Mouse (Mus musculus) common myeloid progenitor, adult 5-6 weeks (primary cell): ENCODE data around the gene Olfr881. TPM values are rescaled to one million over a fixed set of nuclear protein-coding genes. Genes with fewer than 3 reads are reported as not detected.

Source experiments
- ATAC-seq: replicated peaks from 2 replicates; pipeline ENCODE4 v1.8.0; 2016; ENCODE audit warnings: low read depth, mild to moderate bottlenecking, moderate TSS enrichment, inconsistent platforms; ENCODE audit not compliant: poor library complexity, severe bottlenecking
- total RNA-seq: library from RNA; stranded (forward); fragments of 200-1000, 187-1606 nt; gene quantifications from 2 replicates; pipeline ENCODE4 v1.2.3, GENCODE M21; 2017

Gene Olfr881
- total RNA-seq: not detected in 2 replicates

GRCm38 (mm10) chr9:37991525-37991924 lies at the start of gene Olfr881:
TSS of gene Olfr881 (plus strand) at chr9:37991825.
- ATAC-seq: no peak

GRCm38 (mm10) chr9:37998581-37999204 lies 7.1 kb downstream of the Olfr881 start:
- no peak for ATAC-seq

- ATAC-seq: no peak
These were observed 8.4 kb downstream of the Olfr881 start for GRCm38 (mm10) chr9:38000021-38000420.

GRCm38 (mm10) chr9:38025508-38025907 lies 33.9 kb downstream of the Olfr881 start, which contains the start of gene Olfr883:
TSS of gene Olfr883 (plus strand) at chr9:38025808.
- no peak for ATAC-seq

Other genes with a start within 250 kb of the Olfr881 start
- gene Olfr874, start 246.7 kb upstream of the Olfr881 start, total RNA-seq: not detected in 2 replicates
- not detected in 2 replicates for gene Olfr875, start 220.0 kb upstream of the Olfr881 start, total RNA-seq
- not detected in 2 replicates for gene Olfr876, start 188.8 kb upstream of the Olfr881 start, total RNA-seq
- not detected in 2 replicates for gene Olfr877, start 137.6 kb upstream of the Olfr881 start, total RNA-seq
- gene Olfr145, start 95.1 kb upstream of the Olfr881 start, total RNA-seq: not detected in 2 replicates
- not detected in 2 replicates for gene Olfr878, start 74.0 kb upstream of the Olfr881 start, total RNA-seq
- not detected in 2 replicates for gene Olfr883, start 34.0 kb downstream of the Olfr881 start, total RNA-seq
- not detected in 2 replicates for gene Olfr884, start 54.7 kb downstream of the Olfr881 start, total RNA-seq
- not detected in 2 replicates for gene Olfr885, start 69.5 kb downstream of the Olfr881 start, total RNA-seq
- not detected in 2 replicates for gene Olfr887, start 92.2 kb downstream of the Olfr881 start, total RNA-seq
- gene Olfr888, start 116.3 kb downstream of the Olfr881 start, total RNA-seq: not detected in 2 replicates
- gene Olfr889, start 123.4 kb downstream of the Olfr881 start, total RNA-seq: 0.05 TPM in 1 of 2 replicates, not detected in the other
- gene Olfr890, start 150.7 kb downstream of the Olfr881 start, total RNA-seq: not detected in 2 replicates
- gene Olfr891, start 189.0 kb downstream of the Olfr881 start, total RNA-seq: not detected in 2 replicates
- not detected in 2 replicates for gene Olfr893, start 216.5 kb downstream of the Olfr881 start, total RNA-seq
- gene Olfr894, start 226.2 kb downstream of the Olfr881 start, total RNA-seq: not detected in 2 replicates